Mouse (Mus musculus): Measurements from ENCODE around the gene Auts2. TPM values are rescaled to one million over a fixed set of nuclear protein-coding genes. Genes with fewer than 3 reads are reported as not detected.

Gene Auts2
- total RNA-seq, 4 experiments from 2014 or later: 23.5 to 31.8 (median 27.0) TPM

GRCm38 (mm10) chr5:132500817-132501231 is 42.3 kb downstream of the Auts2 start:
- DNase-seq (ENCODE audit: low spot score): no peak

- DNase-seq (ENCODE audit: low spot score): no peak
These were observed 44.2 kb downstream of the Auts2 start for GRCm38 (mm10) chr5:132498896-132499295.

DNA sequence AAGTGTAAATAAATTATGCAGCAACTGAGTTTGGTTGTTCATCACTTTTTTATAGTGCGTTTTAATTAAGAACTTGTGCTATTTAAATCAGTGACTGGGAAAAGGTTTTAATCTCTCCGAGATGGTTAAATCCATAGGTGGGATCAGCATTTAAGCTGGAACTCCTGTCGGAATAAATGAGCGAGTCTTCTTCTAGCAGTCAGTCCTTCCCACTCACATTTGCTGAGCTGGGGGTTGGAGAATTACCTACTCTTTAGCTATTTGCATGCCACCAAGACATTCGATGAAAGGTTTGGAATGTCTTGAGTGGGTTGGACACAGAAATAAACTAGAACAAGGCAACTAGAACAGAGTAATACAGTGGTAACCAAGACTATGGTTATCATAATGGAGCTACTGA is 45.1 kb downstream of the Auts2 start:
- no peak for DNase-seq (ENCODE audit: low spot score)

GRCm38 (mm10) chr5:132492793-132493192 is 50.4 kb downstream of the Auts2 start:
- no peak for DNase-seq (ENCODE audit: low spot score)

DNA sequence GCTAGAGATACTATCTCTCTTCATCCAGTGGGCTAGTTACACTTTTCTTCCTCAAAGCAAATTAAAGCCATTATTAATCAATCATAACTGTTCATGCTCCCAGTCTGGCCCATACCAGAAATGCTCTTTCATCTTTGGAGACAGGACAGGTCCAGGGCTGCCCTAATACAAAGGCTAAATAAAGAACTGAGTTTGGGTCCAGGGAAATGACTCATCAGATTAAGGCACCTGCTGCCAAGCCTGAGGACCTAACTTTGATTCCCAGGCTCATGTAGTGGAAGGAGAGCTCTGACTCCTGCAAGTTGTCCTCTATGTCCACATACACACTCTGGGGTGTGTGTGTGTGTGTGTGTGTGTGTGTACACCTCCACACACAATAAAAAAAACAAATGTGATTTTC is 51.1 kb downstream of the Auts2 start:
- DNase-seq (ENCODE audit: low spot score): peak; percentile 65

- DNase-seq (ENCODE audit: low spot score): no peak
These were observed 51.6 kb downstream of the Auts2 start for GRCm38 (mm10) chr5:132491508-132491907.

- no peak for DNase-seq (ENCODE audit: low spot score)
These were observed 52.8 kb downstream of the Auts2 start for GRCm38 (mm10) chr5:132490326-132490725.

DNA sequence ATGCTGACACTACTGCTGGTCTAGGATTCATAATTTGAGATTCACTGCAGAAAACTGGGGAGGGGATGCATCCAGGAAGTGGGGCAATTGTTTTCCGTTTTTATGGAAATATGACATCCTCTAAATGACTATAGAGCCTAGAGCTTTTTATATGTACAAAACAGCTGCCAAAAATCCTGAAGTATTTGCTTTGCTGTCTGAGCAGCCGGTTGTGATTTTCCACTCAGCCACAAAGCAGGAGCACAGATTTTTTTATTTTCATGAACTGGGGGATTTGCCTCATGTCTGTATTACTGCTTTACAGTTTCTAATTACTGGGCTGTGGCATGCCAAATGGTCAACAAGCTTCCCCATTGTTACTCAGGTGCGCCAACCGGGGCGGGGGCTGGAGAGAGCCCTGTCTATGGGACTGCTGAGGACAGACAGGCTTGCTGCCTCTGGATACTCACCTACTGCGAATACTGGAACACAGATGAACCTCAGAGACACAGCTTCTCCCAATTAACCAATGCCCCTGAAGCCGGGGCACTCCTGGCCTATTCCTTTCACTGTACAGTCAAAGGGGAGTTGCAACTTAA is 53.3 kb downstream of the Auts2 start:
- no peak for DNase-seq (ENCODE audit: low spot score)

DNA sequence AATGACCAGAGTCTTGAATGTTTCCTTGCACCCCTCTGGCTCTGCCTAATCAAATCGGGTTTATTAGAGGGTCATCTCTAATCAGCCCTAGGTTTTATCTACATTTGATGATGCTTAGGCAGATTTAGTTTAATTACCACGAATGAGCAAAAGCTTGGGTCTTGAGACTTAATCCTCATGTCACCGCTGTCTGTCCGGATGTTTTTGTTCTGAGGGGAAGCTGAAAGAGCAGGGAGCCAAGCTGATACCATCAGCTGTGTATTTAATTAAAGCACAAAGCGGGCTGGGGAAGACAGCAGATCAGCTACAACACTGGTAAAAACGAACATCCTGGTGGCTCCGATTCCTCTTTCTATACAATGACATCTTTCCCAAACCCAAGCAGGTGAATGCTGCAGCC is 56.3 kb downstream of the Auts2 start:
- DNase-seq (ENCODE audit: low spot score): peak; percentile 58

DNA sequence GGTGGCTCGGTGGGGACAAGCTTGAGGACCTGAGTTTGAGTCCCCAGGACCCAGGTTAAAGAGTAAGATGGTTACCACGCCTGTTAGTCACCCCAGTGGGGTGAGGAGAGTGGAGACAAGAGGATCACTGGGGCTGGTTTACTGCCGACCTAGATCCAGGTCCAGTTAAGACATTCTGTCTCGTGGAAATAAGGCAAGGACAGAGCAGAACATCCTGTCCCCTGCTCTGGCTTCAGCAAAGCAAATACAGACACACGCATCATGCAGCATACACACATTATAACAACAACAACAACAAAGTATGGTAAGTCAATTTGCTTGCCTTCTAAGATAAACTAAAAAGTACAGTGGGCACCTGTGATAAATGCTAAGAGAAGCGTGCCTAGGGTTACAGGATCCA is 57.1 kb downstream of the Auts2 start:
- no peak for DNase-seq (ENCODE audit: low spot score)

GRCm38 (mm10) chr5:132485448-132485847 is 57.7 kb downstream of the Auts2 start:
- no peak for DNase-seq (ENCODE audit: low spot score)

GRCm38 (mm10) chr5:132481476-132481875 is 61.7 kb downstream of the Auts2 start:
- no peak for DNase-seq (ENCODE audit: low spot score)

DNA sequence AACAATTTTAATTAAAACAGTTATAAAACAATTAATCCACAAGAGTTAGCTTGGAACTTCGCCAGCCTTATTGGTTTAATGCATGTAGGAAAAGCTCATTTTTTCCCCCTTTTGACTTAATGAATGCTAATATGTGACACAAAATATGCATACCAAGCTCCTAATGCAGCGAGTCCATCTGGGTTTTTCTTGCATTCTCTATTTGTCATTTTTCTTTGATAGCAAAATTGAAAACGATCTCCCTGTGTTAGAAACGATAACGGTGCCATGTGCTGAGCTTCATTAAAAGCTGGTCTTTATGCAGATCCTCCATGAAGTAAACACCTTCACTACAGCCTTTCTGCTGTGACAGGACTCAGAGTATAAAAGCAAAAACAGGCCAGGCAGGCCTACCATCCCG is 62.7 kb downstream of the Auts2 start:
- no peak for DNase-seq (ENCODE audit: low spot score)

GRCm38 (mm10) chr5:132479227-132479857 is 63.8 kb downstream of the Auts2 start:
- DNase-seq (ENCODE audit: low spot score): no peak

- DNase-seq (ENCODE audit: low spot score): no peak
These were observed 65.6 kb downstream of the Auts2 start for GRCm38 (mm10) chr5:132477533-132477932.

DNA sequence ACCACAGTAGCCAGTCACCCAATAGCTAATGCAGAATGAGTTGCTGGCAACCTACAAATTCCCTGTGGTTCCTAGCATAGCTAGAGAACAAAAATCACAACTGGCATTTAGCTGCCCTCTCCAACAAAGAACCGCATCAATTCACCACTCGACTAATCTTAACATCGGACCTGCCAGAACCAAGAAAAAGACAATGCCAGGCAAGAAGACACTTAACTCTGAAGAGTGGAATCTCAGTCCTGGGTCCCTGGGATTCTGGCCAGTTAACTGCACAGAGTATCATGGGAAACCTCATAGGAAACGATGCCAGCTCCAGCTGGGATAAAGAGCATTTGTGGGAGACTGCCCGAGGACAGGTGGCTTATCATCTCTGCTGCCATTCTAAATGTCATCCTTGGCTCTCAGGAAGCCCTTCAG is 70.2 kb downstream of the Auts2 start:
- DNase-seq (ENCODE audit: low spot score): no peak

GRCm38 (mm10) chr5:132472184-132472829 is 70.8 kb downstream of the Auts2 start:
- DNase-seq (ENCODE audit: low spot score): no peak

- no peak for DNase-seq (ENCODE audit: low spot score)
These were observed 75.8 kb downstream of the Auts2 start for GRCm38 (mm10) chr5:132467364-132467743.

DNA sequence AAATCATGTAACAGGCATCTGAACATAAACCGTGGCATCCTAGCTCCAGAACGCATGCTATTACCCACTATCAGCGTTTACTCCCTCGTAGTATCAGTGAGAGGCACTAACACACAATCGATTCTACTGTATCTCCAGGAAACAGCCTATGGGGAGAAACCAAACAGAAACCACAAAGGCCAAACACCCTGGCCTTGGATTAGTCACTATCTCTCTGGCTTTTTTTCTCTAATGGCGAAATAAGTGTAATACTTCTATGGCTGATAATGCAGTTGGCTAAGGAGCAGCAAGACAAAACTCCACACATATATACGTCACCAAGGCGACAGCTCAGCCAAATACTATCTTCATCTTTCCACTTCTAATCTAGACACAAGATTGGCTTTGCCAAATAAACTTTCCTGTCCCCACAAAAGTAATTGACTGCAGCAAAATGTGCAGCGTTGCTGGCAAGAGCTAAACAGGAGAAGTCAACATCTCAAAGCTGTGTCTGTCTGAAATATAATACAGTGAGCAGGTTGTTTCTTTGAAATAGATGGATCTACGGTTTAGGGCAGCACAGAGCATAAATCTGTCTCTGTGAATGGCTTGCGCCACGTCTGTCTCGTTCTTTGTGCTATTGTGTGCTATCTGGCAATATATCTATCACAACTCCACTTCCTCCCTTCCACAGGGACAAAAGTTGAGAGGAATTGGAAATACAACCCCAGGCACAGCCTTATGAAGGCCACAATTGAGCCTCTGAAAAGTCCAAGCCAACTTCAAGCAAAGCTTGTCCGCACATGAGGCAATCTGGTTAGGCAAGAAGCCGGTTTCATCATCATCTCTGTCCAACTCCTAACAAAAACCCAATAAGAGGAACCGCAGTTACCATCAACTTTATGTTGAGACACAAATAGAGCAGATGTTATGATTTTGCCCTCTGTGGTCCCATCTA is 76.4 kb downstream of the Auts2 start:
- no peak for DNase-seq (ENCODE audit: low spot score)

GRCm38 (mm10) chr5:132462560-132462959 is 80.6 kb downstream of the Auts2 start:
- DNase-seq (ENCODE audit: low spot score): no peak

DNA sequence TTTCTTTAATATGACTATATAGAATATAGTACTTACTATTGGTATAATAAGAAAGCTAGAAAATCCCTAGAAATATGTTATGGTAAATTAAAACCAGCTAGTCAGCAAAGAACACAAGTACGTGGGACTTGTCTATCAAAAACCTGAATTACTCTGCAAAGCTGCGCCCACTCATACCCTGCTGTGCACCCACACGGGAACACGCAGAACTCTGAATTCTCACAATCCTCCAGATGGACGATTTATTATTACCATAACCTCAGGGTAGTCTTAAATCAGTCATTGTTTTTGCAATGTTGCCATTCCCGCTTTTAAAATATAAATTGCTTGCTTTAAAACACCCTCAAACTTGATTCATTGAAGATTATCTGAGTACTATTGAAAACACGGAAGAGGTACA is 84.6 kb downstream of the Auts2 start:
- DNase-seq (ENCODE audit: low spot score): no peak

DNA sequence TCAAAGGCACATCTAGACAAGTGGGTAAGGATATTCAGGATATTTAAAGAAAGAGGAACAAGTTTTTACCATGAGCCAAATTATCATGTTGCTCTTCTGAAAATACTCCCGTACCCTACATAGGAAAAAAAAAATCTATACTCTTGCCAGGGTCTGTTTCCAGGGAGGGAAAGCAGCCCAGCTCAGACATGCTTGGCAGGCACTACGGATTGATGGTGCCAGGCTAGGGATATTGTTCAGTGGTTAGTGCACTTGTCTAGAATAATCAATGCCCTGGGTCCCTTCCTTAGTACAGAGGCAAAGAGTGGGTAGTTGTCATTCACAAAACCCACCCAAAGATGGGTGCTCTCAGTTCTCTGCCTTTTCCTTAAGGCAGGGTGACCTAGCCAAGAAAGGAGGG is 90.8 kb downstream of the Auts2 start:
- no peak for DNase-seq (ENCODE audit: low spot score)
